ENCODE assay signal across 10 mouse cellular contexts in genomic region chr13:58593129-58593528, GRCm38 (mm10). TPM values are rescaled to one million over a fixed set of nuclear protein-coding genes. Genes with fewer than 3 reads are reported as not detected.
A peak's percentile ranks its signal among the peaks of the same experiment; 100 is the strongest.
DNase-seq lines count a peak whose midpoint lies in the region; ATAC-seq lines count a peak whose summit lies in the region.
"Had no signal": no experiment of that assay in that cellular context is flagged by ENCODE, and none has a peak within 500 bp of the region (broad histone marks: within the 10 kb centered on the region; RNA-seq: fewer than 3 reads in every experiment).

No protein-coding gene starts in this region.

- peaks cover 7% of the 10 kb centered on the region; the same call in 1 of the 2 replicates for H3K4me1 ChIP-seq in liver, embryonic 12.5 days
- no peaks in the 10 kb centered on the region for H3K4me1 ChIP-seq in limb, embryonic 11.5 days (ENCODE audit: control insufficient read depth, insufficient read depth, low read length)
- H3K4me1 ChIP-seq in neural tube, embryonic 15.5 days: peaks cover 7% of the 10 kb centered on the region; the same call in 1 of the 2 replicates

- no peak for ATAC-seq in liver, embryonic 12.5 days
- no peak for ATAC-seq in limb, embryonic 11.5 days (ENCODE audit: insufficient number of reproducible peaks, low FRiP score, low TSS enrichment, low read depth)
- no peak for ATAC-seq in neural tube, embryonic 15.5 days (ENCODE audit: low FRiP score)

- no peaks in the 10 kb centered on the region for H3K36me3 ChIP-seq in liver, embryonic 12.5 days
- H3K36me3 ChIP-seq in limb, embryonic 11.5 days (ENCODE audit: control insufficient read depth, insufficient read depth, low read length): no peaks in the 10 kb centered on the region
- H3K36me3 ChIP-seq in neural tube, embryonic 15.5 days: no peaks in the 10 kb centered on the region

- H3K4me2 ChIP-seq in liver, embryonic 12.5 days: no peak overlapping the region
- H3K4me2 ChIP-seq in limb, embryonic 11.5 days (ENCODE audit: low read depth, severe bottlenecking): no peak overlapping the region
- no peak overlapping the region for H3K4me2 ChIP-seq in neural tube, embryonic 15.5 days

- no peak overlapping the region for H3K4me3 ChIP-seq in liver, embryonic 12.5 days
- no peak overlapping the region for H3K4me3 ChIP-seq in limb, embryonic 11.5 days (ENCODE audit: low read depth, low read length)
- H3K4me3 ChIP-seq in neural tube, embryonic 15.5 days (replicated peaks): no peak overlapping the region
- H3K4me3 ChIP-seq: erythroblast, embryonic 14.5 days had no signal

- WGBS in liver, embryonic 12.5 days (ENCODE audit: insufficient replicate concordance): 25% methylated on average over 7 of the region's 7 CpGs
- 26% methylated on average over 7 of the region's 7 CpGs for WGBS in limb, embryonic 11.5 days
- WGBS in neural tube, embryonic 15.5 days: 34% methylated on average over 7 of the region's 7 CpGs

- peaks cover 11% of the 10 kb centered on the region; the same call in 1 of the 2 replicates for H3K27me3 ChIP-seq in liver, embryonic 12.5 days (replicated peaks)
- no peaks in the 10 kb centered on the region for H3K27me3 ChIP-seq in limb, embryonic 11.5 days (ENCODE audit: control insufficient read depth, insufficient read depth, low read length)
- no peaks in the 10 kb centered on the region for H3K27me3 ChIP-seq in neural tube, embryonic 15.5 days (replicated peaks)

- DNase-seq in liver (peak; percentile 9), ZHBTc4 (ENCODE audit: low read depth, low spot score) (peak; percentile 93)
- DNase-seq in embryo, embryonic 10.5 days (ENCODE audit: low spot score): peak; percentile 80
- DNase-seq in heart, postnatal 14 days: peak; percentile 70 to 80
- peak; percentile 49 for DNase-seq in limb, embryonic 11.5 days (ENCODE audit: low spot score)
- peak; percentile 10 to 23 for DNase-seq in right cerebral cortex, adult 2 months (ENCODE audit: low spot score in 2 of 2)

- H3K9me3 ChIP-seq in liver, embryonic 12.5 days (replicated peaks): no peaks in the 10 kb centered on the region
- no peaks in the 10 kb centered on the region for H3K9me3 ChIP-seq in limb, embryonic 11.5 days (ENCODE audit: control insufficient read depth, low read length)
- H3K9me3 ChIP-seq in neural tube, embryonic 15.5 days (replicated peaks): no peaks in the 10 kb centered on the region

- no peak overlapping the region for H3K9ac ChIP-seq in liver, embryonic 12.5 days
- no peak overlapping the region for H3K9ac ChIP-seq in limb, embryonic 11.5 days (ENCODE audit: low read length)
- H3K9ac ChIP-seq in neural tube, embryonic 15.5 days (replicated peaks): no peak overlapping the region

- H3K27ac ChIP-seq in liver, embryonic 12.5 days: no peak overlapping the region
- no peak overlapping the region for H3K27ac ChIP-seq in limb, embryonic 11.5 days (replicated peaks; ENCODE audit: low read depth, low read length)
- H3K27ac ChIP-seq in neural tube, embryonic 15.5 days (replicated peaks): no peak overlapping the region
- H3K27ac ChIP-seq: macrophage had no signal

- intact Hi-C loops in heart, postnatal 14 days (cut with DNase I): no loop called here

RNA-seq across cellular contexts. Expression of gene Slc28a3, which starts 17.5 kb away (rescaled TPM):
- polyA plus RNA-seq in liver, embryonic 12.5 days (2016; fragmentation: Nextera tagmentation; extraction: Ambion mirVana): not detected in 2 replicates
- not detected for total RNA-seq in heart, postnatal 14 days (2021)
- 0.03 TPM in 1 of 2 replicates, not detected in the other for polyA plus RNA-seq in limb, embryonic 11.5 days (2014; fragmentation: Nextera tagmentation; extraction: Ambion mirVana)
- polyA plus RNA-seq in neural tube, embryonic 15.5 days (2015; fragmentation: Nextera tagmentation; extraction: Ambion mirVana): 0.10 TPM in 1 of 2 replicates, not detected in the other
- polyA plus RNA-seq: erythroblast, embryonic 14.5 days; macrophage had no signal

Comparison
In these comparisons a context has a peak if more than half of its experiments do, and no peak if none do; other contexts are left out.
1. DNase-seq: peak in every context shown above with its lines; median percentile 93 in ZHBTc4; 80 in embryo, embryonic 10.5 days; 75 in heart, postnatal 14 days; 49 in limb, embryonic 11.5 days; 16 in right cerebral cortex, adult 2 months; 9 in liver.